Mouse (Mus musculus) common myeloid progenitor, adult 5-6 weeks (primary cell): ENCODE data around the gene Sema4f. TPM values are rescaled to one million over a fixed set of nuclear protein-coding genes. Genes with fewer than 3 reads are reported as not detected.

Experiments used
- ATAC-seq: replicated peaks from 2 replicates; pipeline ENCODE4 v1.8.0; 2016; ENCODE audit warnings: low read depth, mild to moderate bottlenecking, moderate TSS enrichment, inconsistent platforms; ENCODE audit not compliant: poor library complexity, severe bottlenecking
- total RNA-seq: library from RNA; stranded (forward); fragments of 200-1000, 187-1606 nt; gene quantifications from 2 replicates; pipeline ENCODE4 v1.2.3, GENCODE M21; 2017

The Sema4f gene
- total RNA-seq, 1 experiment from 2014 or later, result not detected

- ATAC-seq, result no peak
Measured at GRCm38 (mm10) chr6:82879463-82880089, 60.0 kb downstream of the Sema4f start.

GRCm38 (mm10) chr6:82875509-82875935, 64.0 kb downstream of the Sema4f start:
- no peak for ATAC-seq

GRCm38 (mm10) chr6:82872332-82872707, 67.2 kb downstream of the Sema4f start:
- peak; percentile 81 for ATAC-seq

- peak; percentile 88 for ATAC-seq
Measured at GRCm38 (mm10) chr6:82871632-82872331, 67.8 kb downstream of the Sema4f start.

GRCm38 (mm10) chr6:82868476-82868875, 71.1 kb downstream of the Sema4f start:
- no peak for ATAC-seq

GRCm38 (mm10) chr6:82863380-82863874, 76.1 kb downstream of the Sema4f start:
- ATAC-seq, result peak; percentile 100

- no peak for ATAC-seq
Measured at GRCm38 (mm10) chr6:82862475-82862874, 77.1 kb downstream of the Sema4f start.

- ATAC-seq, result no peak
Measured at GRCm38 (mm10) chr6:82862042-82862441, 77.5 kb downstream of the Sema4f start.

Other genes starting within 250 kb of the Sema4f start
- 57.4 and 61.9 TPM in 2 replicates for gene Pole4, start 234.4 kb downstream of the Sema4f start, total RNA-seq
- gene Hk2, start 165.3 kb downstream of the Sema4f start, total RNA-seq, result 21.2 and 29.0 TPM in 2 replicates
- 0.39 and 7.7 TPM in 2 replicates for gene M1ap, start 7.1 kb upstream of the Sema4f start, total RNA-seq
- gene Dok1, start 93.7 kb upstream of the Sema4f start, total RNA-seq, result 13.2 and 15.2 TPM in 2 replicates
- 1.4 and 2.1 TPM in 2 replicates for gene Loxl3, start 94.4 kb upstream of the Sema4f start, total RNA-seq
- 100 and 115 TPM in 2 replicates for gene Aup1, start 114.8 kb upstream of the Sema4f start, total RNA-seq
- gene Htra2, start 115.5 kb upstream of the Sema4f start, total RNA-seq, result 46.3 and 65.5 TPM in 2 replicates
- 0.78 TPM in 1 of 2 replicates, not detected in the other for gene Dqx1, start 118.1 kb upstream of the Sema4f start, total RNA-seq
- gene Tlx2, start 130.5 kb upstream of the Sema4f start, total RNA-seq, result not detected in 2 replicates
- 9.3 and 16.8 TPM in 2 replicates for gene Pcgf1, start 138.1 kb upstream of the Sema4f start, total RNA-seq
- gene Lbx2, start 146.6 kb upstream of the Sema4f start, total RNA-seq, result not detected in 2 replicates
- 0.41 TPM in 1 of 2 replicates, not detected in the other for gene Ccdc142, start 161.8 kb upstream of the Sema4f start, total RNA-seq
- gene Gm42688, start 161.8 kb upstream of the Sema4f start, total RNA-seq, result 2.1 and 3.1 TPM in 2 replicates
- gene Mrpl53, start 169.3 kb upstream of the Sema4f start, total RNA-seq, result 25.3 and 30.0 TPM in 2 replicates
- gene Mogs, start 175.7 kb upstream of the Sema4f start, total RNA-seq, result 80.9 and 86.2 TPM in 2 replicates
- gene Wbp1, start 181.8 kb upstream of the Sema4f start, total RNA-seq, result 70.1 and 85.3 TPM in 2 replicates
- 40.2 and 58.8 TPM in 2 replicates for gene Ino80b, start 185.7 kb upstream of the Sema4f start, total RNA-seq
- 0.96 and 3.9 TPM in 2 replicates for gene Rtkn, start 195.7 kb upstream of the Sema4f start, total RNA-seq
- not detected in 2 replicates for gene Wdr54, start 216.6 kb upstream of the Sema4f start, total RNA-seq
- gene 1700003E16Rik, start 216.6 kb upstream of the Sema4f start, total RNA-seq, result not detected in 2 replicates
- 50.2 and 52.2 TPM in 2 replicates for gene Dctn1, start 226.2 kb upstream of the Sema4f start, total RNA-seq